Mouse (Mus musculus): ENCODE results near the gene Dennd1b.

- no peak for TF ChIP-seq CTCF (IDR thresholded peaks at IDR 0.05; ENCODE audit: low read depth, low read length)
- no peak for TF ChIP-seq POLR2A (IDR thresholded peaks at IDR 0.05; ENCODE audit: extremely low read depth, insufficient read depth, low read length)
Measured at GRCm38 (mm10) chr1:139038620-139039019, 75.4 kb downstream of the Dennd1b start.
